Mouse (Mus musculus) kidney, postnatal 36 days (tissue): ENCODE data around the gene Musk.
"Not testable (repeated sequence)": the region's sequence is repeated elsewhere in the genome, so short reads cannot be mapped to it uniquely, and the experiment has no call there.

Experiments used
- DNase-seq, 2 experiments: peaks; one replicate each; pipeline ENCODE4 v3.0.0; 2021 to 2022; ENCODE audit warnings: mixed read lengths in 2 of 2

Musk gene

GRCm38 (mm10) chr4:58285687-58286086 is at the start of gene Musk:
Gene Musk, plus strand, starts transcription at chr4:58285960.
- no peak for DNase-seq

GRCm38 (mm10) chr4:58240416-58240815 is 45.3 kb upstream of the Musk start:
- DNase-seq: no peak

- no peak for DNase-seq
Measured at GRCm38 (mm10) chr4:58245544-58245943, 40.2 kb upstream of the Musk start.

DNA sequence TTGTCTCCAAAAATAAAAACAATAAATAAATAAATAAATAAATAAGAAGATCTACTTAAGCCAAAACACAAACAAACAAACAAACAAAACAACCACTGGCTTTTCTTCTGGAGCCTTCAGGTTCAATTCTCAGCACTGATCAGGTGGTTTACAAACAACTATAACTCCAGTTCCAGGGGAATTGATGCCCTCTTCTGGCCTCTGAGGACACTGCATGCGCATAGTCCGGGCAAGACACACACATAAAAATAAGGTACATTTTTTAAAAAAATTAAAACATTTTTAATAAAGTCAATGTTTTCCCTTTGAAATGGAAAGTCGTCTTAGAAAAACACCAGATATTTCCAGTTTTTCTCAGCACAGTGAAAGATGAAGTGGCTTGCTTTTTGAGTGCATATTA is 33.4 kb upstream of the Musk start:
- peak in 1 of 2 experiments; percentile 12 for DNase-seq

GRCm38 (mm10) chr4:58253410-58253809 is 32.4 kb upstream of the Musk start:
- DNase-seq: peak; percentile 58 to 75

DNA sequence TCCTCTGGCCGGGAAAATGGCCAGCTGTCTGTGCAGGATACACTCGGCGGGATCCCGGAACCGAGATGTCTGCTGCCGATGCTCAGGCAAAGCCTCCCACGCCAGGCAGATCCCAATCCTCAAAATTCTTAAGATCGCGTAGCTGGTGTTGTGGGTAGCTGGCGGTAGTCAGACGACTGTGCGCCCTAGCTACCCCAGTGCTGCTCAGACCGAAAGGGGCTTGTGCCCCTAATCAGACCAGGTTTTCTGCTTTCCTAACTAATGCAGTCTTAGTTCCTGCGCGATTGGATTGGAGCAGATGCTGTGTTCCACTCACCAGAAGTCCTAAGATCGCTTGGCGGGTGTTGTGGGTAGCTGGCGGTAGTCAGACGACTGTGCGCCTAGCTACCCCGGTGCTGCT is 25.0 kb upstream of the Musk start:
- DNase-seq: not testable (repeated sequence)

DNA sequence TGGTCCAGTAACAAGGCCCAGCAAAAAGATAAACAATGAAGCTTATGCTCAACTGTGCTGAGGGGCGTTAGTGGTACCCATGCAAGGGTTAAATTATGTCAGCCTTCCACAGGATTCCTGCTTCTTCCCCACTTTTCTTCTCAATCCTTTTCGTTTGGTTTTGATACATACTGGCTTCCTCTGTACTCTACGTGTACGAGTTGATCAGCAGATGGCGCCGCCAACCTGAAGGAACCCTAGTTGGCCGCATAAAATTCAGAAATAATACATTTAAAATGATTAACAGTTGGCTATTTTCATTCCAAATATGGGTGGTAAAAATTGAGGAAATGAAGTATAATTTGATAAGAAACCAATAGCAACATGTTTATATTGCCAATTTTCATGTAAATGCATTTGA is 19.5 kb upstream of the Musk start:
- peak; percentile 19 to 74 for DNase-seq

GRCm38 (mm10) chr4:58268897-58269542 is 16.7 kb upstream of the Musk start:
- no peak for DNase-seq

DNA sequence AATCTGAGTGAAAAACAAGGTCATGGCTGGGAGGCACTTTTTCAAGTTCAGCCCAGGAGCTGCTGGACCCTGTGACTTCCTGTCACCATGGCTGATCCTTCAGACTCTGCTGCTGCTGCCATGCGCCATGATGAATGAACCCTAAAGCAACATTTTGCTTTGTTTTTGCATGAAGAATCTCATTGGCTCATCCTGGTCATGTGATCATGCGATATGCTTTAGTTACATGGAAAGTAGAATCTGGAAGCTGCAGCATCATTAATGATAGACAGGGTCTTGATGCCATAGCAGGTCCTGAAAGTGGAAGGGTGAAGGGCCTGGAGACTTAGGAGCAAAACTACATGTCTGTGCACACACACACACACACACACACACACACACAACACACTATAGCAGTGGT is 15.8 kb upstream of the Musk start:
- no peak for DNase-seq

- no peak for DNase-seq
Measured at GRCm38 (mm10) chr4:58270956-58271355, 14.8 kb upstream of the Musk start.

DNA sequence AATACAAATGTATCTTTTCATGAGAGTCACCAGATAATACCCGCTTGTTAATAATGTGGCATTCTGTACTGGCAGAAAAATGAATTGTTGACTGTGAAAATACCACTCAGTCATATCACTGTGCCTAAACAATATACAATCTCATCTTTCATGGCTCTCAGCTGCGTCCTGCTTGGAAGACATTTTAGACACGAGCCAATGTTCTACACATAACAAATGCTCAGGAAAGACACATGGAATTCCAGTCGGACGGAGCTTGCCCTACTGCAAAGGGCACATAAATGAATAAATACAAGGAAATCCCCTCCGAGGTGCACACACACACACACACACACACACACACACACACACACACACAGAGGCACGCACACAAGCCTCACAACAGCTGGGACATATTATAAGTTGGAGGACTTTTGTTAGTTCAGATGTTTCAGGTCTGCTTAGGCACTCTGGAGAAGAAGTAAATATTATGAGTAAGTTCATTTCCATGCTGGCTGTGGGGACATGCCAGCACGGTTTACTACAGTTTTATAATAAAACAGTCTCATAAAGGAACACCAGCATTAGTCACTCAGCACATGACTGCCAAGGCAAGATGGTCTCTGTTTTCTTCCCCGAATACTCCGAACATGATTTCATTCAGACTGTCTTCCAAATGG is 14.1 kb upstream of the Musk start:
- no peak for DNase-seq

DNA sequence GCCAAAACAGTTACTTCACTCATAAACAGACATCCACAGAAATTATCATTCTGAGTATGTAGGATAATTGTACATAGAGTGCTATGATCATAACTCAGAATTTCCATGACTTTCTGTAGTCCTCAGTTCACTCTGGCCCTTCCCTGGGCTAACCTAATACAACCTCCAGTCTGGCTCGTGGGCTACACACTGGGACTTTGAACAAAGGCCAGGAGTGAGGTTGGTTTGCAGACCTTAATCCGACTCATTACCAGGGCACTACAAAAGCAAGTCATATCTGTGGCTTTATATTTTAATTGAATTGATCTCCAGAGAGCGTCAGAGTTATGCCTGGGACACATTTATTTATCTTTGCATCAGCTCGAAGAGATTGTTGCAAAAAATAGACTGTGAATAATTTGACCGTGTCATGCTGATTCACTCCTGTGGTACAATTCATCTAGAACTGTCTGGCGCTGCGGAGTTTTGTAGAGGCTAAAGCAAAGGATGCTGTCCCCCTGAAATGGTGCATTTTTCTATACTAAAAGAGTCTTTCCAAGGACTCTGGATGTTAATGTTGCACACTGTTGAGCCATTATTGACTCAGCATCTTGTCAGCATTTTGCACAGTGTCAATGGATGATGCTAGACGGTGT is 10.4 kb upstream of the Musk start:
- no peak for DNase-seq

DNA sequence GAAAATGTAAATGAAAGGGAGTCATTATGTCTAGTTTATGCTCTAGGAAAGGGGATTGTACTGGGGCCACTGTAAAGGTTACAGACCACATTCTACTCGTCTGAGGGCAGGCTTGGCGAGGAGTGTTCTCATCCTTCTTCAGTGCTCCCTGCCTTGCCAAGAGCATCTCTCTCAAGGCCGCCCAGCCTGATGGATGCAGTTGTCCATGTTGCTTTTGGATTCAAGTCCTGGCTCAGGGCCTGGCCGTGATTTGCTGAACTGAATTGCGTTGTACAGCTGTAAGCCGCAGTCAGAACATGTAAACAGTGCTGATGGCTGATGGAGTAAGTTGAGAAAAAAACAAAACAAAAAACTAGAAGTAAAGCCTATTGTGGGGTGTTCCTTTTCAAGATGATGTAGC is 7.4 kb upstream of the Musk start:
- peak; percentile 21 to 38 for DNase-seq

DNA sequence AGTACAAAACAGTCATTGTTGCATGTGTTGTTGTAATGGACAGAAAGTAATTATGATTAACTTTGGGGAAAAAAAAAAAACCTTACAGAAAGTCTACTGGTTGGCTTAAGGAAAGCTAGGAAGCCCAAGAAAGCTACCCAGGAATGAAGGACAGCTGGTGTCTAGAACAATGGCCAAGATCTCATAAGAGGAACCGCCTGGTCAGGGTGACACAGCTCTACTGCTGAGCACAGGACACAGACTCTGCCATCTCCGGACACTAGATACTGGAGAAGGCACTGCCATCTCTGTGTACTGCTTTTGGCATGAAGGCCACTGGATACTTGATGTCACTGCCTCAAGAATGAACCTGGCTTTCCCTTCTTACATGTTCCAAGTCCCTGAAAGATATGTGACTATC is 5.6 kb upstream of the Musk start:
- no peak for DNase-seq

DNA sequence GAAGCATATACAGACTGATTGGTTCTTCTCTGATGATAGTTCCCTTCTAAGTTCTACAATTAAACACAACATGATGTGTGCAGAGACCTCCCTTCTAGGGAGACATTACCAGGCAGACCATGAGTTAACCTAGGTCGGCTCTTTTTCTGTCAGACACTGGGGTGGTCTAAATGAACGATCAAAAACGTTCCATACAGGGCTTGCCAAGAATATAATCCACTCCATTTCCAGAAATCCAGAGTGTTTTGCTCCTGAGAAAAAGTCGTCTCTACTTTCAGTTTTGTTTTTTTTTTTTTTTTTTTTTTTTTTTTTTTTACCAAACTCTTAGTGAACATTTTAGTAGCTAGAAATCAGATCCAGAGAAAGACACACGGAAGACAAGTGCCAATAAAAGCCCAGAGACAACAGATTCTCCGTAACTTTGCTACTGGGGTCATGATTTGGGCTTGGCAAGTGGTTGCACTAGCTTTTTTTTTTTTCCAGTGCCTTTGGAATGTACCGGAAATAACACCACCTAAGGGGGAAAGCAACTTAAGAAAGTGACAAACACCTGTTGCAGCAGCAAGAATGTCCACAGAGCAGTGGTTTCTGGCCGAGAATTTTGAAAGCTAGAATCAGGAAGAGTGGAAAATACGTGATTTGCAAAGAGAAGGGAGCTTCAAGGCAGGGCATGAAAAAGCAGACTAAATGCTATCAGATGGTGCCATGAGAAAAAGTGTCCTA is 769 bp downstream of the Musk start:
- no peak for DNase-seq

DNA sequence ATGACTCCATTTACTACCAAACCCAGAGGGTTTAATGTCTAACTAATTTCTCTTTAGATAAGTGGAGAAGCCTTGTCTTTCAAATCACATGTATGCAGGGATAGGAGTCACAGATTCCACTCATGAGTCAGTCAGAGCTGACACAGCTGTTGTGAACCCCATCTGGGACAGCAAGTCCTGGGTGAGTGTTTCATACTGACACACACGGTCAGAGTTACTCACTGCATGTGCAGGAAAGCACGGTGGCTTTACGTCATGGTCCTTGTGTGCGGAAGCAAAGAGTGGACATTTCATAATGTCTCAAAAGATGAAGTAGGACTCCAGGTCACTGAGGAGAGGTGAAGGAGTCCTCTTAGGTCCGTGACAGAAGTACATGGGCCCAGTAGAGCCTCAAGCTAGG is 3.0 kb downstream of the Musk start:
- no peak for DNase-seq

GRCm38 (mm10) chr4:58291828-58292227 is 6.1 kb downstream of the Musk start:
- no peak for DNase-seq

- no peak for DNase-seq
Measured at GRCm38 (mm10) chr4:58293099-58293498, 7.3 kb downstream of the Musk start.

DNA sequence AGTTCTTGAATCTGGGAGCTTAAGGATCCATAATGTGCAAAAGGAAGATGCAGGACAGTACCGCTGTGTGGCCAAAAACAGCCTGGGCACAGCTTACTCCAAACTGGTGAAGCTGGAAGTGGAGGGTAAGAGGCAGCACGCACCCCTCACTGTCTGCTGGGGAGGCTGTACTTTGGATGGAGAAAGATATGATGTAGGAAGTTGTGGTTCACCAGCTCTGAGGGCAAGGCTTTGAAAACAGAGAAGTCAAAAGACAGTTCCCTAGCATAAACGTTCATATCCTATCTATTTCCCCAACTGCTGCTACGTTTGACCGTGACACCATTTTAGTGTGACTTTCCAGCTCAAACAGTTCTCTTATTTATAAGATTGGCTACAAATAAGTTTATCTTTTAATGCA is 18.1 kb downstream of the Musk start:
- no peak for DNase-seq

GRCm38 (mm10) chr4:58304564-58304963 is 18.8 kb downstream of the Musk start:
- no peak for DNase-seq

DNA sequence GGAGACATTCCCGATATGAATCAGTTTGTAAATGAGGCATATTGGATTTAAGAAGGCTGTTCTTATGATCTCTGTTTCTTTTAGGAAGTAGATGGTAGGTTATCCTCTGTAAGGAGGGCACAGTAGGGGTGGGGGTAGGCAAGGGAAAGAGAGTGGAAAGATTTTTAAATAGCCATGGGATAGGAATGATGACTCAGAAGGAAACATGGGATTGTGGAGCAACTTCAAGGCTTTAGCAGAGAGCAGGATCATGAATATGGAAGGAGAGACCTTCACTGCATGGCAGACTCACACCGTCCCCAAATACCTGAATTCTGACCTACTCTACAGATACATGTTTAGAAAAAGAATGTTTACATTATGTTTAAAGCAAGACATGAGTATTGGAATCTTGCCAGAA is 21.7 kb downstream of the Musk start:
- DNase-seq: no peak

GRCm38 (mm10) chr4:58313344-58313743 is 27.6 kb downstream of the Musk start:
- no peak for DNase-seq

GRCm38 (mm10) chr4:58314942-58315508 is 29.3 kb downstream of the Musk start:
- peak; percentile 10 to 26 for DNase-seq
